Mouse (Mus musculus) right cerebral cortex, adult 2 months (tissue): ENCODE measurements at regions not wholly inside any gene's neighbourhood (a gene's known extent, or its start where the extent isn't known, plus 50 kb on each side); places are given as distances from the start of the nearest gene placed in this dataset.
A peak's percentile ranks its signal among the peaks of the same experiment; 100 is the strongest.

Experiments used
- DNase-seq, 2 experiments: peaks; one replicate each; pipeline ENCODE4 v3.0.0; 2021 to 2022; ENCODE audit warnings: low spot score in 2 of 2

- DNase-seq = no peak
Observed at GRCm38 (mm10) chr4:124542696-124543095, 67.9 kb downstream of the 3100002H09Rik start.

GRCm38 (mm10) chr4:124538471-124538870 is 72.1 kb downstream of the 3100002H09Rik start:
- DNase-seq = no peak

GRCm38 (mm10) chr4:124537681-124538080 is 72.9 kb downstream of the 3100002H09Rik start:
- no peak for DNase-seq

- DNase-seq = no peak
Observed at GRCm38 (mm10) chr4:124533614-124534013, 77.0 kb downstream of the 3100002H09Rik start.

- no peak for DNase-seq
Observed at GRCm38 (mm10) chr4:124530596-124530995, 80.0 kb downstream of the 3100002H09Rik start.

GRCm38 (mm10) chr4:124526822-124527221 is 83.8 kb downstream of the 3100002H09Rik start:
- no peak for DNase-seq

GRCm38 (mm10) chr4:124526362-124526761 is 84.2 kb downstream of the 3100002H09Rik start:
- DNase-seq = no peak

GRCm38 (mm10) chr4:124520309-124520708 is 90.3 kb downstream of the 3100002H09Rik start:
- DNase-seq = no peak

- DNase-seq = peak; percentile 23 to 26
Observed at GRCm38 (mm10) chr4:124511761-124512160, 98.8 kb downstream of the 3100002H09Rik start.

- no peak for DNase-seq
Observed at GRCm38 (mm10) chr4:124510816-124511215, 99.8 kb downstream of the 3100002H09Rik start.

- peak; percentile 11 to 26 for DNase-seq
Observed at GRCm38 (mm10) chr4:124509695-124510094, 100.9 kb downstream of the 3100002H09Rik start.

GRCm38 (mm10) chr4:124506083-124506647 is 104.4 kb downstream of the 3100002H09Rik start:
- DNase-seq = peak; percentile 19 to 31

GRCm38 (mm10) chr4:124501785-124502184 is 108.8 kb downstream of the 3100002H09Rik start:
- DNase-seq = no peak

GRCm38 (mm10) chr4:124498043-124498442 is 112.6 kb downstream of the 3100002H09Rik start:
- DNase-seq = peak; percentile 14 to 27

- no peak for DNase-seq
Observed at GRCm38 (mm10) chr4:124485941-124486581, 124.5 kb downstream of the 3100002H09Rik start.

- DNase-seq = no peak
Observed at GRCm38 (mm10) chr4:124484613-124485586, 125.7 kb downstream of the 3100002H09Rik start.

- DNase-seq = no peak
Observed at GRCm38 (mm10) chr4:124477870-124478301, 132.7 kb downstream of the 3100002H09Rik start.

GRCm38 (mm10) chr4:124477359-124477868 is 133.2 kb downstream of the 3100002H09Rik start:
- no peak for DNase-seq

GRCm38 (mm10) chr4:124465229-124465820 is 145.3 kb downstream of the 3100002H09Rik start:
- DNase-seq = no peak

GRCm38 (mm10) chr4:124455511-124456338 is 154.9 kb downstream of the 3100002H09Rik start:
- no peak for DNase-seq

GRCm38 (mm10) chr4:124451131-124451530 is 159.5 kb downstream of the 3100002H09Rik start:
- DNase-seq = no peak
